Mouse (Mus musculus) small intestine, adult 2 months (tissue): ENCODE results near the gene Hipk4.

ENCODE experiments used
- CTCF ChIP-seq: fragments of 200-500 bp; IDR thresholded peaks from 2 replicates; pipeline ENCODE4 v1.5.1; 2012; ENCODE audit warnings: low read depth, mild to moderate bottlenecking, control low read depth, inconsistent platforms, low read length, moderate library complexity, mixed read lengths; ENCODE audit not compliant: insufficient replicate concordance, insufficient read length; ENCODE audit errors: extremely low read depth
- POLR2A ChIP-seq: fragments of 200-500 bp; IDR thresholded peaks from 2 replicates; pipeline ENCODE4 v1.6.1; 2012; ENCODE audit warnings: low read depth, mild to moderate bottlenecking, control low read depth, inconsistent platforms, low read length, moderate library complexity

- no peak for TF ChIP-seq POLR2A
- TF ChIP-seq CTCF = no peak
Measured at GRCm38 (mm10) chr7:27481627-27481969, 41.5 kb upstream of the Hipk4 start.
